Mouse (Mus musculus) WW6 (cell line): Measurements from ENCODE around the gene Vmn1r119.
"Not testable (repeated sequence)": the region's sequence is repeated elsewhere in the genome, so short reads cannot be mapped to it uniquely, and the experiment has no call there.

Experiments
- DNase-seq: peaks from one replicate; pipeline ENCODE4 v3.0.0-alpha.2; 2013; ENCODE audit warnings: low read depth, low spot score

Vmn1r119 gene

DNA sequence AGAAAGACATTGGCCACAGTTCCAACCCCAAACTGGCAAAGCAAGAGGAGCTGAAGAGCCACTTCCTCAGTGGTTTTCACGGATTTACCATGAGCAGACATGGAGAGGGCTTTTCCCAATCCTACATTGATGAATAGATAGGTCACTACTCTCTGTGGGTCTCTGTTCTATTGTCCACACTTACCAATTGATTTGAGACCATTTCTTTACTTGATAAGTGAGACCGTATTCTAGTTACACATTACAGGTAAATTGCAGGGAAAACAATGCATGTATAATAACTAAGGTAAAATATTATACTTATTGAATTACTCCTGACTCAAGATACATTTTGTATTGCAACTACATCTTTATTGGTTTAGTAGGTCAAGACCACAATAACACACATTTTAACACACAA lies at the start of gene Vmn1r119:
Vmn1r119 (minus strand) TSS at position 101 of the 400 bp plus-strand sequence.
- DNase-seq, result not testable (repeated sequence)

- DNase-seq, result not testable (repeated sequence)
Observed at GRCm38 (mm10) chr7:21053684-21054083, 41.4 kb upstream of the Vmn1r119 start, which contains the start of gene Vmn1r120. TSS of gene Vmn1r120 (minus strand) at chr7:21053784.
